Mouse (Mus musculus): ENCODE results near the gene Itga6.
"Not testable (repeated sequence)": the region's sequence is repeated elsewhere in the genome, so short reads cannot be mapped to it uniquely, and the experiment has no call there.

The Itga6 gene

DNA sequence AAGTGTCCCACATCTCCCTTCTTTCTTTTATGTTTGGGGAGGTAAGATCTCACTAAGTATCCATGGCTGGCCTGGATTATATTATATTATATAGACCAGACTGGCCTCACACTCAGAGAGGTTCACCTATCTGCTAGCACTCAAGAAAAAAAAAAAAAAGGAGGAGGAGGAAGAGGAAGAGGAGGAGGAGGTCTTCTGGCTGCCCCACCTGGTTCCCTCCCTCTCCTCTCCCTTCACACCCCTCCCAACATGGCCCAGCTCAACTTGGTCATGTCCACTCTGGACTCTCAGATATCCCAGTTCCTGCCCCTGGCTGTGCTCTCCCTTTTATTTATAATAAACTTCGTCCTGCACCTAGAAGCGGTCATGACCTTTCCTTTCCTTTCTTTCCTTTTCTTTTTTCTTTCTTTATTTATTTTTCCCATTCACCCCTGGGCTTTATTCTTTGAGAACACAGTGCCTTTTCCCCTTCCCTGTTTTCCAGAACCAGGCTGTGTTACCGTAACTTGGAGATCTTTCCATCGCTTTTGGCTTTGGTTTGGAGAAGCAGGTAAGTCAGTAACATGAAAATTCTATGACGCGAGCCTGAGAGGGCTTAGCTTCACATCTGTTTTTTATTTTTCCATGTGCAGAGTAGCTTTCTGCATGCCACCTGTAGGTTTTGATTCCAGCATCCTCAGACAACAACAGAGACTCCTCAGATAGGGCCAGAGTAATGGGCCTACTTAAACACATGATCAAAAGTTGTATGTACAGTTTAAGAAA lies at the start of gene Itga6:
Gene Itga6 (plus strand): TSS at position 7 of the 765 bp plus-strand sequence.
- DNase-seq (ENCODE audit: low read depth, low spot score) = no peak

DNA sequence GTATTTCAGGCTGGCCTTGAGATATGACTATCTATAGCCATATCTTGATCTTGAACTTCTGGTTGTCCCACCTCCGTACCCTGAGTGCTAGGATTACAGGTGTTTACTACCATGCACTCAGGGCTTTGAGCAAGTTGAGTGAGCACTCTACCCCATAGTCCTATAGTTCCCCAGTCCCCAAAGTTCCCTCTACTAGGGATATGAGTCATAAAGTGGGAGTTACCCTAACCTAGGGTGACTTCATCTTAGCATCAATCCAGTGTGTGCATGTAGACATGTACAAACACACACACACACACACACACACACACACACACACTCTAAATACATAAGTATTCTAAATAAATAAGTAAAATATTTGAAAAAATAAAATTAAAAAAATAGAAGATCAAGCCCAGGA lies 48.6 kb upstream of the Itga6 start:
- DNase-seq (ENCODE audit: low read depth, low spot score) = no peak

DNA sequence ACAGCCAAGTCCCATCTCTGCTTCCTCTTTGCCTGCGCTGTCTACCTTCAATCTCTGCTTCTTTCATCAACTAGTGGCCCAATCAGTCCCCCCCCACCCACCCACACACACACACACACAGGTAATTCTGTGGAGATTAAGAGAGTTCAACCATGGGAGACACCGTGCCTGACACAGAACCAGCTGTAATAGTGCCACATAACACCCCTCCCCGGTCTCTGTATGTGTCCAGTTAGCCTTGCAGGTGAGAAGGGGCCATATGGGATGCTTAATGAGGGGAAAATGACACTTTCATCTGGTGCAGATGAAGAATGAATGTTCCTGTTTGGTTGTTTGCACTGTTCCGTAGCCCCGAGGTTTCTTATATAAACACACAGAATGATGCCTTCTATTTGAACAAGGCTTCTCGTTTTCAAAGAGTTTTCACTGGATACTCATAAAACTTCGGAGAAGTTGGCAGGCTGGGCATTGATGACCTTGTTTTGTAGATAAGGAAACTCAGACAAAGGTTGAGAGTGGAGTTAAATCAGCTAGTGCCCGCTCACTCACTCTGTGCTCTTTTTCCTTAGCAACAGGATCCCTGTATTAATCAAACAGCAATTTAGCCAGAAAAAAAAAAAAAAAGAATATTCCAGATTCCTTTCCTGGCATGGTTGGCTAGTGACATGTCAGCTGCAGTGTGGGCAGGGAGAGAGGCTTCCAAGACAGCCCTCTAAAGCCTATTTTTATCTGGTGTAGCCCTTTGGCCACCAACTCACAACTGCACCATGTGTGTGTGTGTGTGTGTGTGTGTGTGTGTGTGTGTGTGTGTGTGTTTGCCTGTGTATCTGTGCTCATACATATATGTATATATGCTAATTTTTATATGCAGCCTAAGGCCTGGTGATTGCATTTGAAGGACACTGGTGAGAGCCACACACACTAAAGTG lies 47.7 kb upstream of the Itga6 start:
- no peak for DNase-seq (ENCODE audit: low read depth, low spot score)

DNA sequence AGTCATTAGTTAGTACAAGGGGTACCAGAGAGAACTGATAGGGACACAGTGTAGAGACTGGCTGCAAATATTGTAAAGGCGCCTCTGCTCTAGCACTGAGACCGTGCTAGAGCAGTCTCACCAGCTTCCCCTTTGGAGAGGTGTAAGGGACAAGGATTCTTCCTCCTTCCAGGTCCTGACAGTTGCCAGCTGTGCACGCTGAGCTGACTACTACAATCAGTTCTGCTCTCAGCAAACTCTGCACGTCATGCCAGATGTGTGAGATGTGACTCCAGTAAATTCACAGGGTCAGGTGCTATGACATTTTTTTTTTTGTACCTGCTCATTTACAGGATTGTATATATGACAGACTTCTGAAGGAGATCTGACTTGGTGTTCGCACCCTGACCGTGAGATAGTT lies 47.0 kb upstream of the Itga6 start:
- no peak for DNase-seq (ENCODE audit: low read depth, low spot score)

DNA sequence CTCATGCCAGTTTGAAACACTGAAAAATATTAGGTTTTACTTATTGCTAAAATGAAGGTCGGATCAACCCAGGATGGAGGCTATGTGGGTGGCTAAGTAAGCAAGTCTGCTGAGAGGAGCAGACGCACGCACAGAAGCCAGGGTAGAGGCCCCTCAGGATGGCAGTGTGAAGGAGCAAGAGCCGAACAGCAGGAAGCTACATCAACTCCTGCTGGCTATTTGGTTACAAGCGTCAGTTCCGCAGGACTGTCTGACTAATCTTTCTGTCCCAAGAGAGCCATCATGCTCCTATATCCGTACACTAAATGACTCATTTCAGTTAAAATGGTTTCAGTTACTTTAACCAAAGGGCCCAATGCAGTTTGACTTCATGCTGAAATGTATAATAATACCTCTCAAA lies 46.5 kb upstream of the Itga6 start:
- no peak for DNase-seq (ENCODE audit: low read depth, low spot score)

DNA sequence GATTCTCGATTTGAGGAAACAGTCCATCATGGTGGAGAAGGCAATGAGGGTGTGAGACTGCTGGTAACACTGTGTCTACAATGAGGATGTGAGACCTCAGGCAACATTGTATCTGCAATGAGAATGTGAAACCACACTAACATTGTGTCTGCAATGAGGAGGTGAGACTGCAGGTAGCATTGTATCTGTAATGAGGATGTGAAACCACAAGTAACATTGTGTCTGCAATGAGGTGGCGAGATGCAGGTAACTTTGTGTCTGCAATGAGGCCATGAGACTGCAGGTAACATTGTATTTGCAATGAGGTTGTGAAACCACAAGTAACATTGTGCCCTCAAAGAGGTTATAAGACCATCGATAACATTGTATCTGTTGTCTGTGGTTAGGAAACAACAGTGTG lies 44.1 kb upstream of the Itga6 start:
- no peak for DNase-seq (ENCODE audit: low read depth, low spot score)

DNA sequence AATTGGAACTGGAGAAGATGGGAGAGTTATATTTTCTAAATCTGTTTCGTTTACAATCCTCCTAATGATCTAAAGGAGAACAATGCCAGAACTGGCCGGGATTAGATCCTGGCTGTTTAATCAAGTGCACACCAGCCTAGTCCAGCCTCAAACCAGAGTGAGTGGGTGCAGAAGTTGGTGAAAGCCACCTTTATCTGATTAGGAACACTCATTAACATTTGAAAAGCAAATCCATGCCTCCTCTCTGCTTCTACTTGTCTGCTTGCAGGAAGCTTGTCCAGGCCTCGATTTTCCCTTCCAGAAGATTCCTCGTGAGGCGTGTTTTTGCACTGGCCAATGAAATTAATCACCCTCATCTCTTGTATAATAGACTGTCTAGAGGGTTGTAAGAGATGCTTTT lies 41.1 kb upstream of the Itga6 start:
- DNase-seq (ENCODE audit: low read depth, low spot score) = no peak

DNA sequence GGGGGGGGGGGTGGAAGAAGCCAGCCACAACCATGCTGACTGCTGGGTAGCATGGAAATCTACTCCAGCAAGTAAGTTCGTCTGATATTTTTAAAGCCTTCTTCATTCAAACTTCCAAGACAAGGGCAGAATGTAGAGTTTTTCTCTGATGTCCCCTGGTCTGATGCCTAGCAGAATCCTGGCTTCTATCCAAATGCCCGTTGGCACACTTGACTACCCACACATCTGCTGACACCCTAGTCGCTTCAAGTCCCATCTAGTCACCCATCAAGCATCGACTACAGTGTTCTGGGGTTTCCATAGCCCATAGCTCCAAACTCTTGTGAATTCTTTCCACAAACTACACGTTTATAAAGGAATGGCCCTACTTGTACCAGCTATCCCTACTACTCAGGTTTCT lies 36.5 kb upstream of the Itga6 start:
- DNase-seq (ENCODE audit: low read depth, low spot score) = no peak

DNA sequence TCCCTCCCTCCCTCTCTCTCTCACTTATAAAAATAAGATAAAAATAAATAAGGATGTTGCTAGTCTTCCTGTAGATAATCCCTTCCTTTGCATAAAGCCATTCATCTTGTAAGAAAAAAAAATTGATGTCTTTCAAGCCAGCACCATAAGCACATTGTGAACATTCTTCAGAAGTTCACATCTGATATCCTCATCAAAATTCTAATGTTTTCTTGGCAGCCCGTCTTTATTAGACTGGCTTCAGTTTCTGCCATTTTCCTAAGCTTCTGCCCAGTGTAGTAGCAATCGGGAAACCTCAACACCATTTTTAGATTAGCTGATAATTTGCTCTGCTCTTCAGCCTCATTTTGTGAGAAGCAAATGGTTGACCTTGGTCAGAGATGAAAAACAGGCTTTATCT lies 33.8 kb upstream of the Itga6 start:
- no peak for DNase-seq (ENCODE audit: low read depth, low spot score)

DNA sequence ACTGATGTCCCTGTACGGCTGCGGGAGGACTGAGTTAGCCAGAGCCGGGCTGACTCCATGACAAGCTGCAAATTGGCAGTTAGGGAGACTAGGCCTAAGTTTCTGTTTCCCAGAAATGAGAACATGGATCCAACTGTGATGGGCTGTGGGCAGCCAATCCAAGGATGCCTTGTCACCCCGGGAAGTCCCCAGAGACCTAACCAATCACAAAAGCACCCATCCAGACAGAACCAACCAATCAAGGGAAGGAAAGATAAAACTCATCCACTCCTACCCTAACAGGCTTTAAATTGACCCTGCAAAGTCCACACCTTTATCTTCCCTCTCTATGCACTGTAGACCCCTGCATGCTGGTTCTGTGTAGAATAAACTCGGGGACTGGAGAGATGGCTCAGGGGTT lies 31.0 kb upstream of the Itga6 start:
- DNase-seq (ENCODE audit: low read depth, low spot score) = no peak

DNA sequence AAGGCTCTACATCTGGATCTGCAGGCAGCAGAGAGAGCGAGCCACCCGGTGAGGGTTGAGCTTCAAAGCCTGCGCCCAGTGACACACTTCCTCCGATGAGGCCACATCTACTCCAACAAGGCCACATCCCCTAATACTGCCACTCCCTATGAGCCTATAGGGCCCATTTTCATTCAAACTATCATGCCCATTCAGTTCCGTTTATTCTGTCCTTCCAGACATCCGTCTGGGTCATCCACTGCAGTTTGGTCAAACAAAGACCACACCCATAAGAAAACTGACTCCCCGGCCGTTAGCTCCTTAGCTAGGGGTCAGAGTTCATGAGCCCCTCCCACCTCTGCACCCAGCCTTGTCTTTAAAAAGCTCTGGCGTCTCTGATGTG lies 26.4 kb upstream of the Itga6 start:
- DNase-seq (ENCODE audit: low read depth, low spot score) = no peak

DNA sequence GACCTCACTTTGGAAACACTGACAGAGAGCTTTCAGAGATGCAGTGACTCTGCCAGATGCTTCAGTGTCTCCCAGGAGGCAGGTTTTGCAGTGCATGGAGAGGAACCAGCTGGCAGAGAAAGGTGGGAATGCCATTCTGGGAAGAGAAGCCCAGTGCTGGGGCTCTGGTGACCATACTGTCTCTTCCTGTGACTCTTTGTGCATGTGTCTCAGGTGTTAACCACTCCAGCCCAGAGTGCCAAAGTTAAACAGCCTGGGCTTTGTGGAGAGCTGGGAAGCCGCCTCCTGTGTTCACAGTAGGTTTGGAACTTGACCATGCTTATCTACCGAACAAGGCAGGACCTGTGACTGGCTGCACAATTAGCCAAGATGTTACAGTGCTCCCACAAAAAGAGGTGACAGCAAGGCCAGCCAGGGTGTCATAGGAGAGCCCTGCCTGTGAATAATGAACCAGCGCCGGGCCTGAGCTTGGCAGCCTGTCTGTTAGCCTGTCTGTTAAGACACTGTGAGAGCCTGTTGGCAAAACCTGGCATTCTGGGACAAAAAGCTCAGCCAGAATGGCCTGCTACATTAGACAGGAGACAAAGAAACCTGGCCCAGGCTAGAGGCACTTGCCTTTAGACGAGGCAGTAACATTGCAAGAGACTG lies 25.9 kb upstream of the Itga6 start:
- DNase-seq (ENCODE audit: low read depth, low spot score) = no peak

DNA sequence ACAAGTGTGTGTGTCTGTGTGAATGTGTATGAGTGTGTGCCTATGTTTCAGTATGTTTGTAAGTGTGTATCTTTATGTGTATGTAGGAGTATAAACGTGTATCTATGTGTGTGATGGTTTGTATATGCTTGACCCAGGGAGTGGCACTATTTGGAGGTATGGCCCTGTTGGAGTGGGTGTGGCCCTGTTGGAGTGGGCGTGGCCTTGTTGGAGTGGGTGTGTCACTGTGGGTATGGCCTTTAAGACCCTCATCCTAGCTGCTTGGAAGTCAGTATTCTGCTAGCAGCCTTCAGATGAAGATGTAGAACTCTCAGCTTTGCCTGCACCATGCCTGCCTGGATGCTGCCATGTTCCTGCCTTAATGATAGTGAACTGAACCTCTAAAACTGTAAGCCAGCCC lies 24.9 kb upstream of the Itga6 start:
- DNase-seq (ENCODE audit: low read depth, low spot score) = not testable (repeated sequence)

DNA sequence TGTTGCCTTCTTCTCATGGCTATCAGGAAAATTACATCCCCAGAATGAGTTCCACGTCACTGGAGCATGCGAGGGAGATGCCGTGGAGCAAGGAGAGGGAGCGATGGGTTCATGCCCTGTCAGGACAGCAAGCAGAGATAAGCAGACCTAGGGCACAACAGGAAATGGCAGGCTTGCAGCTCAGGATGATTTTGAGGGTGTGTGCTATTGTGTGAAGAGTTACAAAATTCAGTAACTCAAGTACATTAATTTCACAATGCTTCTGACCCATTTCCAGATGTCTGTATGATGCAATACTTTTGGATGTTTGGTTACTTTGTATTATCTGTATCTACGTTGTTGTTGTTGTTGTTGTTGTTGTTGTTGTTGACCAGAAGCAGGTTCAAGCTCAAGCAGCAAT lies 22.5 kb upstream of the Itga6 start:
- DNase-seq (ENCODE audit: low read depth, low spot score) = no peak

DNA sequence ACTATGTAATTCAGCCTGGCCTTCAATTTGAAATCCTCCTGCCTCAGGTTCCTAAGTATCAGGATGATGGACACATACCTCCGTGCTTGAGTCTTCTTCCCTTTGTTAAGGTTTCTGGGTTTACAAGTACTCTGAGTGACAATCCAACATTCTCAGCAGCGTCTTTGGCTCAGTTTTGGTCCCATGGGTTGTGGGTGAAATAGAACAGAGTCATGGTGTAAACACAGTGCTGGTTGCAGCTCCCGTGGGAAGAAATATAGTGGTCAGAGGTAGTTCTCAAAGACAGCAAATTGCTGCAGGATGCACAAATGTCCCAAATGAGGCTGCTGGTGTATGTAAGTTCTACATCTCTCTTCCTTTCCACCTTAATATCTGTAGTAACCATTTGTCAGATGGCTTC lies 21.8 kb upstream of the Itga6 start:
- no peak for DNase-seq (ENCODE audit: low read depth, low spot score)

DNA sequence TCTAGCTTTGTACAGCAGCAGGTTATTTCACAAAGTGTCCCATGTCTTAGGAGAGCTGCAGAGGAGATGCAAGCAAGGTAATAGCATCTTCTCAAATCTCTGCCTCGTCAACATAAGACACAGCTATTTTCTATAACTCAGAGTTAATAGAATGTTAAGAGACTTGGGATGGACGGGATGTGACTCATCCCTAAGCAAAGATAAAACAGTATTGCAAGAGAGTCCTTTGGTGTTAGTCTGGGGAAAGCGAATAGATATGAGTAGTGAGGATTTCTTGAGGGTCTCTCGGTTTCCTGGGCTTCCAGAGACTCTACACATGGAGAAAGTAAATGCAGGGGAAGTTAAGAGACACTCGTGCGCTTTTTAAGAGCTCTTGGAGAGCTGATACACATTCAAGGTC lies 21.4 kb upstream of the Itga6 start:
- DNase-seq (ENCODE audit: low read depth, low spot score) = no peak

DNA sequence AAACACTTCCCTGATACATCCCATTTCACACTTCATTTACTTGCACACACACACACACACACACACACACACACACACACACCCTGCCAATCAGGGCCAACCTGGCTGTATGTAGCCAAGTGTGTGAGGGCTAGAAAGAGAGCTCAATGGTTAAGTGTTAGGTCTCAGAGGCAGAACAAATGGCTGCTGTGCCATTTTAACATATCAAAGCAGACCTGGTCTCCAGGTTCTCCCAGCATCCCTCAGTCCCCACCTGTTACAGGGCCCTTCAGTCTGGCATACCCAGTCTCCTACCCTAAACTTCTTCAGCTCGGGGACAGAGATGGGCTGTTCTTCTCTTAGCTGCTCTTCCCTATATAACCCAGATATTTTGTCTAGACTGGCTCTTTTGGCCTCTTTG lies 20.0 kb upstream of the Itga6 start:
- no peak for DNase-seq (ENCODE audit: low read depth, low spot score)

DNA sequence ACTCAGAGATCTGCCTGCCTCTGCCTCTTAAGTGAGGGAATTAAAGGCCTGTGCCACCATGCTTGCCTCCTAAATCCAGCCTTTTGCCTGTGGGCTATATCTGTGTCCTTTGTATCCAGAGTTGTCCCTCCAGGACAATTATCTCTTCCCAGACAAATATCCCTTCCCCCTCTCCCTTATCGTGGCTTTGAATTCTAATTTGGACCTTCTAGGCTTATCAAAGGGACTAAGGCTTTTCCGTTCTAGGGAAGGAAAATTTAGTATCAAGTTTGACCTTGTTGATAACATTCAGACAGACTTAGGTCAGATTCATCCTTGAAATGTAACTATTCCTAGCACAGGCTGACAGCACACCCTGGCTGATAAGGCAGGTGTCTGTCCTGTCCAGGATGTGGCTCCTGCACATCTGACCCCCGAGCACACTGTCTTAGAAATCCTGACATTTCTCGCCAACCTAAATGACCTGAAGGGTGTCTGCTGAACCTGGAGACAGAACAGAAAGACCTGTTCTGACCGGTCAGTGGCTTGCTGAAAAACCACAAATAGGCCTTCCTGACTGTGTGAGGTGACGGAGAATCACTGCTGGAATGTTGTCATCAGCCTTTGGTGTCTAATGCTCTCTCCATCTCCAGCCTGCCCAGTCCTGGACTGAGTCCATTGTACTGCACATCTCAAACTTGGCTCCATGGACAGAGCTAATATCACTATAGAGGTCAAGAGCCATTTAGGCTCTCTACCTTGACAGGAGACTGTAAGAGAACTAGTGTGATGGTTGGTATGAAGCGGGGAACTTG lies 18.3 kb upstream of the Itga6 start:
- DNase-seq (ENCODE audit: low read depth, low spot score) = no peak

DNA sequence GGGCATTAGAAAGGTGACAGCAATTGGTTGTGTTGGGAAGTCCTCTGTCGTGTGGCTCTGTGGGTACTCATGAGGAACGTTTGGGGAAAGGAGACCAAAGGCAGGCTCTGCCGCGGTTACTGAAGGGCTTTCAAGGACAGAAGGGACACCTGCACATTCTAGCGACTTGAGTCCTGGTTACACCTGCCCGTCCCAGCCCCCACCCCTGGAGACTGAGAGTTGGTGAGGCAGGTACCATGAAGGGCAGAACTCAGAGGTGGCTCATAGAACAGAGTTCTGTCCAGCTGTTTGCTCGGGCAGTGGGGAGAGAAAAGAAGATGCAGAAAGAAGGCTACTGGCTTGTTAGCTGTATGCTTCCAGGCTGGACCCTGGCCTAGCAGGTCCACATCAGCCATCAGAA lies 17.1 kb upstream of the Itga6 start:
- DNase-seq (ENCODE audit: low read depth, low spot score) = no peak

DNA sequence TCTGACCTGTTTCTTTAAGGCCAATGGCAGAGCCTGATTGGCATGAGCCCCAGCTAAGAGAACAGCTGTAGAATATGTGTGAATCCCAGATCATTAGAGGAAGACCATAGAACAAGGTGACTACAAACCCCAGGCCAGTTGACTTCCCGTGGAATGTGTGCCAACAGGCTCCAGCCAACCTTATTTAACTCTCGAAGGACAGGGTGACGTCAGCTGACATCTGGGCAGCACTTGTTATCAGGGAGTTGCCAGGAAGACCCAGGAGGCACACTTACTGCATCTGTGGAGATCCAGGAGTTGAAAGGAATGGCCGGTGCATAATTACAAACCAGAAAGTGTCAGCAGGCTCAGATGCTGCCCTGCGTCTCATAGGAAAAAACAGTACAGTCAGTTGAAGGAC lies 16.6 kb upstream of the Itga6 start:
- no peak for DNase-seq (ENCODE audit: low read depth, low spot score)
